Mouse (Mus musculus) CH12.LX (cell line): ENCODE measurements around the gene Abo.

Source experiments
- CTCF ChIP-seq, 2 experiments: IDR thresholded peaks in 1 of 2; conservative IDR thresholded peaks in 1 of 2; 2 replicates each; pipeline ENCODE4 v1.5.1; 2011 to 2012; ENCODE audit warnings: low read depth in 2 of 2, low read length in 2 of 2, improper control_type of control experiment in 1 of 2, inconsistent platforms in 1 of 2, mild to moderate bottlenecking in 1 of 2, moderate library complexity in 1 of 2
- E2F4 ChIP-seq: IDR thresholded peaks from 2 replicates; pipeline ENCODE4 v1.6.1; 2011; ENCODE audit warnings: low read depth, low read length, improper control_type of control experiment; ENCODE audit not compliant: insufficient replicate concordance
- EP300 ChIP-seq: IDR thresholded peaks from 2 replicates; pipeline ENCODE4 v1.6.1; 2011; ENCODE audit warnings: low read length, improper control_type of control experiment
- IRF4 ChIP-seq: IDR thresholded peaks from 2 replicates; pipeline ENCODE4 v1.6.1; 2014; ENCODE audit warnings: low read depth, mild to moderate bottlenecking, inconsistent platforms, low read length, improper control_type of control experiment
- MAFK ChIP-seq: IDR thresholded peaks from 2 replicates; pipeline ENCODE4 v1.6.1; 2011; ENCODE audit warnings: low read length, improper control_type of control experiment; ENCODE audit not compliant: insufficient replicate concordance
- POLR2A ChIP-seq: IDR thresholded peaks from 2 replicates; pipeline ENCODE4 v1.6.1; 2011; ENCODE audit warnings: low read depth, mild to moderate bottlenecking, improper control_type of control experiment, low read length
- RCOR1 ChIP-seq: conservative IDR thresholded peaks from 2 replicates; pipeline ENCODE4 v1.6.1; 2012; ENCODE audit warnings: low read depth, mild to moderate bottlenecking, inconsistent platforms, low read length, improper control_type of control experiment
- TBP ChIP-seq: conservative IDR thresholded peaks from 2 replicates; pipeline ENCODE4 v1.6.1; 2011; ENCODE audit warnings: low read depth, low read length, improper control_type of control experiment
- USF2 ChIP-seq: conservative IDR thresholded peaks from 2 replicates; pipeline ENCODE4 v1.6.1; 2011; ENCODE audit warnings: low read depth, low read length, improper control_type of control experiment
- ZC3H11A ChIP-seq: IDR thresholded peaks from 2 replicates; pipeline ENCODE4 v1.6.1; 2012; ENCODE audit warnings: low read depth, mild to moderate bottlenecking, inconsistent platforms, low read length, improper control_type of control experiment

GRCm38 (mm10) chr2:26905936-26906335 is 41.2 kb upstream of the Abo start:
- TF ChIP-seq EP300 (no peak), POLR2A (no peak), CTCF (conservative IDR thresholded peaks at IDR 0.05 in 1 of 2, IDR thresholded peaks at IDR 0.05 in 1 of 2; ENCODE audit: low read depth in 2 of 2, low read length in 2 of 2) (no peak), IRF4 (no peak), TBP (no peak), E2F4 (no peak), MAFK (no peak), USF2 (no peak), ZC3H11A (no peak), RCOR1 (no peak)
